Mouse (Mus musculus) hindbrain, embryonic 14.5 days (tissue): ENCODE data around the gene Fkbp1a. TPM values are rescaled to one million over a fixed set of nuclear protein-coding genes. Genes with fewer than 3 reads are reported as not detected.

ENCODE experiments used
- ATAC-seq: fragments of 200-750 bp; cut with Nextera tagmentation; 2 replicates; pipeline ENCODE4 v1.8.0; 2017; ENCODE audit warnings: moderate number of reproducible peaks, mild to moderate bottlenecking, moderate TSS enrichment, moderate library complexity; ENCODE audit not compliant: low FRiP score
- DNase-seq: peaks from one replicate; pipeline ENCODE4 v3.0.0-alpha.2; 2015; ENCODE audit warnings: low spot score
- H3K27ac ChIP-seq: fragments of 300-500 bp; sonication (generic); 2 replicates; pipeline ENCODE4 v1.5.1; 2014; ENCODE audit warnings: mild to moderate bottlenecking, moderate library complexity
- H3K27me3 ChIP-seq: fragments of 300-500 bp; sonication (generic); 2 replicates; pipeline ENCODE4 v1.6.1; 2014; ENCODE audit warnings: mild to moderate bottlenecking, low read length, mixed read lengths; ENCODE audit not compliant: control insufficient read depth, insufficient read depth
- H3K36me3 ChIP-seq: fragments of 300-500 bp; sonication (generic); replicated peaks from 2 replicates; pipeline ENCODE4 v1.6.1; 2014; ENCODE audit not compliant: control insufficient read depth, insufficient read depth
- H3K4me1 ChIP-seq: fragments of 300-500 bp; sonication (generic); replicated peaks from 2 replicates; pipeline ENCODE4 v1.6.1; 2014; ENCODE audit warnings: antibody characterized with exemption, low read length, mixed read lengths; ENCODE audit not compliant: control insufficient read depth, insufficient read depth
- H3K4me2 ChIP-seq: fragments of 300-500 bp; sonication (generic); replicated peaks from 2 replicates; pipeline ENCODE4 v1.6.1; 2014; ENCODE audit warnings: mild to moderate bottlenecking, moderate library complexity
- H3K4me3 ChIP-seq: fragments of 300-500 bp; sonication (generic); replicated peaks from 2 replicates; pipeline ENCODE4 v1.5.1; 2014; ENCODE audit warnings: mild to moderate bottlenecking, low read length
- H3K9ac ChIP-seq: fragments of 300-500 bp; sonication (generic); 2 replicates; pipeline ENCODE4 v1.6.1; 2014
- H3K9me3 ChIP-seq: fragments of 300-500 bp; sonication (generic); 2 replicates; pipeline ENCODE4 v1.6.1; 2016; ENCODE audit warnings: low read length; ENCODE audit not compliant: control insufficient read depth
- WGBS: fragments of 180-500 bp; shearing (Covaris S2); extraction: QIAGEN DNeasy Blood & Tissue Kit; methylation state at CpG from one replicate; pipeline ENCODE4 v1.1.7; 2014; 5-methylcytosine and 5-hydroxymethylcytosine counted together
- polyA plus RNA-seq: library from polyadenylated mRNA; unstranded; fragments of >200 nt; fragmentation: Nextera tagmentation; extraction: Ambion mirVana; gene quantifications from 2 replicates; pipeline ENCODE4 v1.2.1, GENCODE M21; 2014

Fkbp1a gene
- polyA plus RNA-seq, 1 experiment from 2014 or later: 643 TPM

GRCm38 (mm10) chr2:151524324-151525041 lies 17.8 kb upstream of the Fkbp1a start:
- DNase-seq: no peak
- Histone ChIP-seq H3K36me3 (peaks cover 20% of the 10 kb centered on the region), H3K9me3 (no peaks in the 10 kb centered on the region), H3K27ac (no peak overlapping the region), H3K4me1 (no peaks in the 10 kb centered on the region), H3K9ac (no peak overlapping the region), H3K4me3 (no peak overlapping the region), H3K4me2 (no peak overlapping the region), H3K27me3 (no peaks in the 10 kb centered on the region)
- 68% methylated on average over 4 of the region's 4 CpGs for WGBS
- ATAC-seq: no peak

- Histone ChIP-seq H3K4me2 (no peak overlapping the region), H3K4me3 (no peak overlapping the region), H3K27me3 (no peaks in the 10 kb centered on the region), H3K4me1 (no peaks in the 10 kb centered on the region), H3K9me3 (no peaks in the 10 kb centered on the region), H3K36me3 (peaks cover 11% of the 10 kb centered on the region), H3K27ac (no peak overlapping the region), H3K9ac (no peak overlapping the region)
- WGBS: 81% methylated on average over 2 of the region's 2 CpGs
- no peak for DNase-seq
- ATAC-seq: no peak
Measured at GRCm38 (mm10) chr2:151525520-151525919, 16.8 kb upstream of the Fkbp1a start.

GRCm38 (mm10) chr2:151528066-151528465 lies 14.2 kb upstream of the Fkbp1a start:
- Histone ChIP-seq H3K27me3 (no peaks in the 10 kb centered on the region), H3K4me3 (no peak overlapping the region), H3K9ac (no peak overlapping the region), H3K4me2 (no peak overlapping the region), H3K36me3 (no peaks in the 10 kb centered on the region), H3K9me3 (no peaks in the 10 kb centered on the region), H3K27ac (no peak overlapping the region), H3K4me1 (no peaks in the 10 kb centered on the region)
- WGBS: 86% methylated on average over 1 of the region's 1 CpGs
- no peak for ATAC-seq
- no peak for DNase-seq

- H3K4me3 ChIP-seq: no peak overlapping the region
- H3K4me1 ChIP-seq: no peaks in the 10 kb centered on the region
- H3K9me3 ChIP-seq: no peaks in the 10 kb centered on the region
- DNase-seq (no peak), ATAC-seq (no peak)
- H3K27ac ChIP-seq: no peak overlapping the region
- H3K36me3 ChIP-seq: no peaks in the 10 kb centered on the region
- H3K27me3 ChIP-seq: no peaks in the 10 kb centered on the region
- H3K4me2 ChIP-seq: no peak overlapping the region
- no peak overlapping the region for H3K9ac ChIP-seq
Measured at GRCm38 (mm10) chr2:151529169-151529568, 13.1 kb upstream of the Fkbp1a start.

- no peak overlapping the region for H3K4me2 ChIP-seq
- ATAC-seq: no peak
- 59% methylated on average over 7 of the region's 8 CpGs for WGBS
Measured at GRCm38 (mm10) chr2:151530378-151531230, 11.7 kb upstream of the Fkbp1a start.

GRCm38 (mm10) chr2:151533632-151534031 lies 8.7 kb upstream of the Fkbp1a start:
- DNase-seq (no peak), ATAC-seq (no peak)
- H3K27ac ChIP-seq: no peak overlapping the region
- no peaks in the 10 kb centered on the region for H3K36me3 ChIP-seq
- no peaks in the 10 kb centered on the region for H3K4me1 ChIP-seq
- H3K4me3 ChIP-seq: no peak overlapping the region
- H3K9ac ChIP-seq: no peak overlapping the region
- H3K4me2 ChIP-seq: no peak overlapping the region
- H3K27me3 ChIP-seq: no peaks in the 10 kb centered on the region
- 95% methylated on average over 6 of the region's 6 CpGs for WGBS
- H3K9me3 ChIP-seq: no peaks in the 10 kb centered on the region

More at GRCm38 (mm10) chr2:151530378-151531230, 11.7 kb upstream of the Fkbp1a start:
- H3K27me3 ChIP-seq: no peaks in the 10 kb centered on the region
- no peak overlapping the region for H3K4me3 ChIP-seq
- H3K4me1 ChIP-seq: no peaks in the 10 kb centered on the region
- no peak overlapping the region for H3K9ac ChIP-seq
- no peak overlapping the region for H3K27ac ChIP-seq
- no peaks in the 10 kb centered on the region for H3K36me3 ChIP-seq
- no peaks in the 10 kb centered on the region for H3K9me3 ChIP-seq
- DNase-seq: no peak

- Histone ChIP-seq H3K27me3 (no peaks in the 10 kb centered on the region), H3K9ac (no peak overlapping the region), H3K4me3 (no peak overlapping the region), H3K36me3 (no peaks in the 10 kb centered on the region), H3K4me1 (0 out of 2 replicates have a peak, but pooled peaks cover 2% of the 10 kb centered on the region), H3K9me3 (no peaks in the 10 kb centered on the region), H3K4me2 (no peak overlapping the region), H3K27ac (0 out of 2 replicates have a peak overlapping the region, but pooled peaks have one; percentile 47)
- 57% methylated on average over 1 of the region's 1 CpGs for WGBS
- DNase-seq (no peak), ATAC-seq (no peak; the same call in 1 of the 2 replicates)
Measured at GRCm38 (mm10) chr2:151535961-151536617, 6.2 kb upstream of the Fkbp1a start.

- H3K27ac ChIP-seq: 0 out of 2 replicates have a peak overlapping the region, but pooled peaks have one; percentile 47
- H3K9me3 ChIP-seq: no peaks in the 10 kb centered on the region
- WGBS: 71% methylated on average over 5 of the region's 5 CpGs
- H3K4me3 ChIP-seq: no peak overlapping the region
- H3K4me1 ChIP-seq: peaks cover 7% of the 10 kb centered on the region; the same call in 1 of the 2 replicates
- H3K9ac ChIP-seq: no peak overlapping the region
- no peaks in the 10 kb centered on the region for H3K36me3 ChIP-seq
- no peaks in the 10 kb centered on the region for H3K27me3 ChIP-seq
- ATAC-seq (no peak), DNase-seq (no peak)
- H3K4me2 ChIP-seq: no peak overlapping the region
Measured at GRCm38 (mm10) chr2:151536618-151536974, 5.7 kb upstream of the Fkbp1a start.

- peaks cover 12% of the 10 kb centered on the region for H3K4me1 ChIP-seq
Measured at GRCm38 (mm10) chr2:151538646-151539045, 3.6 kb upstream of the Fkbp1a start.

More at GRCm38 (mm10) chr2:151538646-151539045, 3.6 kb upstream of the Fkbp1a start:
- no peak for ATAC-seq
- H3K4me3 ChIP-seq: no peak overlapping the region
- 69% methylated on average over 4 of the region's 4 CpGs for WGBS
- no peaks in the 10 kb centered on the region for H3K27me3 ChIP-seq
- no peak overlapping the region for H3K27ac ChIP-seq
- DNase-seq: no peak
- H3K9me3 ChIP-seq: no peaks in the 10 kb centered on the region
- no peaks in the 10 kb centered on the region for H3K36me3 ChIP-seq
- H3K4me2 ChIP-seq: no peak overlapping the region
- H3K9ac ChIP-seq: no peak overlapping the region
